Mouse (Mus musculus): ENCODE results near the gene Oas1d. TPM values are rescaled to one million over a fixed set of nuclear protein-coding genes. Genes with fewer than 3 reads are reported as not detected.
"Not testable (repeated sequence)": the region's sequence is repeated elsewhere in the genome, so short reads cannot be mapped to it uniquely, and the experiment has no call there.

Gene Oas1d
- total RNA-seq, 2 experiments from 2014 or later, result not detected

GRCm38 (mm10) chr5:120900666-120901065 is 13.7 kb upstream of the Oas1d start:
- DNase-seq (ENCODE audit: low spot score in 2 of 2), result no peak

- no peak for DNase-seq (ENCODE audit: low spot score in 2 of 2)
These were observed 12.3 kb upstream of the Oas1d start for GRCm38 (mm10) chr5:120902056-120902455.

DNA sequence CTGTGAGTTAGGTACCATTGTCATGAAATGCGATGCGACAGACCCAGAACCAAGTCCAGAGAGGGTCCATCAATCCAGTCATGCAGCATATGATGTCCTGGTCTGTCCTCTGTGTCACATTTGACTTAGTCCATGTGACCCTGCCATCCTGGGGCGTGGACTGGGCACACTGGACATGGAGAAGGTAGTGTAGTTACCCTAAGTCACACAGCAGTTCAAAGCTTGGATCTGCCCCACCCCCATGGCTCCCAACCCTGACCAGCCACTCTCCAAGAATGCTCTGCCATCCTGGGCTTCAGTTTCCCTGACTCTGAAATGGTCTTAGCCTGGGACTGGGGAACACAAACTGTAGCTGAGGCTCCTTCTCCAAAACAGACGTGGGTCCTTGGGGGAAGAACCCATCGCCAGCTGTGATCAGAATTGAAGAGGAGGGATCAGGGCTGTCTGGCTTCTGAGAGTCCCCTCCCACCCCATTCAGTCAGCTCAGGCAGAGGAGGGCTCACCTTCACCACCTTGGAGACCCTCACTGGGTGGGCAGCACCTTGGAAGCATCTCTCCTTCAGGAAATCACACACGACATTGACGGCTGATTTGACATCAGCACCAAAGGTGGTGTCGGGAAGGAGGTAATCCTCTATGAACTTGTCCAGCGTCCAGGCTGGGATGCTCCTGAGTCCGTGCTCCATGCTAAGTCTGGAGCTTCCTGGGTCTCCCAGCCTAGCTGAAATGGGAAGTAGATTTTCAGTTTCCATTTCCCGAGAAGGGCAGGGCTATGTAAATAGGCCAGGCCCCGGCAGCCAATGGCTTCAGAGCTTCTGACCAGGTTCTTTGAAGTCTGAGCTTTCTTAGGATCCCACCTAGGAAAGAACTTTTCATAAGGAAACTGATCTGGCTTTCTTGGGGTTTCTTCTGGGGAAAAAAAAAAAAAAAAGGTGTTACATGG is 7.3 kb upstream of the Oas1d start, which contains the start of gene Oas1a:
TSS of gene Oas1a (minus strand) at position 731 of the 943 bp plus-strand sequence.
- not testable (repeated sequence) for DNase-seq (ENCODE audit: low spot score in 2 of 2)

GRCm38 (mm10) chr5:120908196-120908920 is 6.0 kb upstream of the Oas1d start:
- DNase-seq (ENCODE audit: low spot score in 2 of 2), result no peak

GRCm38 (mm10) chr5:120919156-120919935 is 5.0 kb downstream of the Oas1d start:
- DNase-seq (ENCODE audit: low spot score in 2 of 2), result not testable (repeated sequence)

DNA sequence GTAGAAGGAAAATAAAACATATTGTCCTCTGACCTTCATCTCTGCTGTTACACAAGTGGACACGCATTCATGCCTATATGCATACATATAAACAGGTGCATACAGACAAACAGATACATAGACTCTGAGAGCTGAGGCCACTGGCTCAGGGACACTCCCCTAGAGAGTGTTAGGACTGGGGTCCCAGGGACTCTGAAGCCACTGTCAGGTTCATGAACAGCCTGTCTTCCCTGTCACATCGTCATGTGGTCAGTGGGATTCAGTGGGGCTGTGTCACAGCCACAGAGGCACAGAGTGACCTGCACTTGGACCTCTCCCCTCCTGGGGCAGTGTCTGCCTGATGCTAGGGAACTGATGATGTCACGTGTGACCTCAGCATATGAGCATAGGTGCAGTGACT is 6.0 kb downstream of the Oas1d start:
- no peak for DNase-seq (ENCODE audit: low spot score in 2 of 2)

DNA sequence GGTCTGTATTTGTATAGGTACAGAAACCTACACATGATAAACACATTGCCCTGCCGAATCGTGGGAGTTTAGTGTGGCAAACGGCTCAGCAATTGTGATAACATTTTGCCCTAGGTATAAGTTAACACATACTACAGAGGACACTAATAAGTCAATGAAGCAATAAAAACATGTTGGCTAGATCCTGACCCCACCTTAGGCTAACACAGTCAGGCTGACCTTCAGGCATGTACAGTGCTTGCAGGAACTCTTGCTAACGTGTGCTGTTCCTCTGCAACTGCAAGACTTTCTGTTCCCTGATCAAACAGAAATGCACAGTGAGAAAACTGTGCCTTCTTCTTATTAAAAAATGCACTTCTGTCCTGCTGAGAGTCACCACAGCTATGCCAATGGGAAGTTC is 9.6 kb downstream of the Oas1d start:
- DNase-seq (ENCODE audit: low spot score in 2 of 2), result no peak

DNA sequence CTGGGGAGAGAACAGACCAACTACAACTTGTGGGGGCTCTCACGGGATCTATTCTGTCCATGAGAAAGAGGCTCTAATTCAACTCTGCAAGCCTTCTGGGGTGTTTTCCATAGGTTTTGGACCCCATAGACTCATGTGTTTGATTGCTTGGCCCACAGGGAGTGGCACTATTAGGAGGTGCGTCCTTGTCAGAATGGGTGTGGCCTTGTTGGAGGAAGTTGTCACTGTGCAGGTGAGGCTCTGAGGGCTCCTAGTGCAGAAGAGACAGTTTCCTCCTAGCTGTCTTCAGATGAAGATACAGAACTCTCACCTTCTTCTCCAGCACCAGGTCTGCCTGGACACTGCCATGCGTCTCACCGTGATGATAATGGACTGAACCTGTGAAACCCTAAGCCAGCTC is 10.2 kb downstream of the Oas1d start:
- not testable (repeated sequence) for DNase-seq (ENCODE audit: low spot score in 2 of 2)

DNA sequence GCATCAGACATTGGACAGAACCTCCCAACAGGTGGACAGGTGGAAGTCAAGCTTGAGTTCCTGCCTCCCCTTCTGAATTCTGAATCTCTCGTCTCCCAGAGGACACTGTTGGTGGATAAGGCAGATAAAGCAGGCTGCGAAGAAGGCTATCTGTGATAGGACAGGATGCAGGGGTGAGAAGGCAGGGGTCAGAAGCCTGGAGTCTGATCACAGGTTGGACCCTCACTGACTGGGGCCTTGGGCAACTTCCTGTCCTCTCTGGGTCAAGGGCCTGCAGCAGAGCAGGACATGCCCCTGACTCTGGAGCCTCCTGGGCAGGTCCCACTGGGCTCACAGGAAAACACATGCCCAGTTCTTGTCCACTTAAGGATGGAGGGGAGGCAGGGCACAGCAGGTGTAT is 12.0 kb downstream of the Oas1d start:
- DNase-seq (ENCODE audit: low spot score in 2 of 2), result not testable (repeated sequence)

GRCm38 (mm10) chr5:120927036-120927435 is 12.7 kb downstream of the Oas1d start:
- DNase-seq (ENCODE audit: low spot score in 2 of 2), result no peak

DNA sequence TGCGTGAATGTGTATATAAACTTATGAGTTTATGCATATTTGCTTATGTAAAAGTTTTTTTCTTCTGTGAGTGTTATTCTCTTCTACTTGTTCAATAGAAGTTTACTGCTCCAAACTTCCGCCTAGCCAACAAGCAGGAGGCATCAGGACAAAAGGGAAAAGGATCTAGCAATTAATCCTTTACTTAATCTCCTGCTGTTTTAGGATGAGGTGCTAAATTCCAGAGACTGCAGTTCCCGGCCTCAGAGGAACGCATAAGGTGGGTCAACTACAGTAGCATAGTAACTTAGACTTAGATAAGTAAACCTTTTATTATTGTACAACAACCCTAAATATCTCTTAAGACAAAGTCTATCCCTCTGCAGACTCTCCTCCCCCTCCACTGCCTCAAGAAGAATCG is 19.6 kb downstream of the Oas1d start:
- DNase-seq (ENCODE audit: low spot score in 2 of 2), result no peak

DNA sequence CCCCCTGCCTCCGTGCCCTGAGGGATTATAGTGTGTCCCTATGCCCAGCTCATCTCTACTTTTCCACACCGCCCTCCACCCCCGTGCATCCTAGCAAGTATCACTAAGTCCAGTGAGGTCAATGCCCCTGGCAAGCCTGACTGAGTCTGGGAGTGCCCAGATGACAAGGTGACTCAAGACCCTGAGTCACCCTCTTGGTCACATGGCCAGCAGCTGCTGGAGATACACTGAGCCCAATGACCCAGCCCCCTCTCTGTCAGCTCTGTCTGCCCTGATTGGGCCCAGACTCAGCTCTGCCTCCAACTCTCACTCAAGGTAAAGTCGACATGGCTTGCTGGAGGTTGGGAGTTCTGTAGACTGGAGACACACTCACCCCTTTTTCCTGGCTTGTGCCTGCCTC is 23.5 kb downstream of the Oas1d start:
- DNase-seq (ENCODE audit: low spot score in 2 of 2), result no peak

- no peak for DNase-seq (ENCODE audit: low spot score in 2 of 2)
These were observed 24.2 kb downstream of the Oas1d start for GRCm38 (mm10) chr5:120938586-120938985.

- peak; percentile 22 to 46 for DNase-seq (ENCODE audit: low spot score in 2 of 2)
These were observed 27.7 kb downstream of the Oas1d start for GRCm38 (mm10) chr5:120942076-120942475.

DNA sequence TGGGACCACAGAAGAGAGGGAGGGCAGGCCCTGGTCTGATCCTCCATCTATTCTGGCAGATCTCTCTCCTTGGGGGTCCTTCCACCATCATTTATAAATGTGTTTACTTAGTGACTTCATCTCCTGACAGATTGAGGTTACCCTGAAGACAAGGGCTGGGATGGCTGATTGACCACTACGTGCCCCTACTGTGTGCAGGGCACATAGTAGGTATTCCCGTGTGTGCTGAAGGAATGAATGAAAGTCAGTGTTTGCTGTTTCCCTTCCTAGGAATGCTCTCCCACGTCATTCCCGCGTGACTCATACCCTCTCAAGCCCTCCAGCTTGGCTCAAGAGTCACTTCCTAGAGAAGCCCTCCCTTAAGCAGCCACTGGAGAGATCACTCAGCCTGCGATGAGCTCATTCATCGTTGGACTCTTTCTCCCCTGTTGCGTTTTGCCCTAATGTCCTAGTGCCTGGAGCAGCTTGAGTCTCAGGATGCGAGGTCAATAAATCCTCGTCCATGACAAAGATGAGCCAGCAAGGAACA is 38.0 kb downstream of the Oas1d start:
- DNase-seq (ENCODE audit: low spot score in 2 of 2), result no peak

DNA sequence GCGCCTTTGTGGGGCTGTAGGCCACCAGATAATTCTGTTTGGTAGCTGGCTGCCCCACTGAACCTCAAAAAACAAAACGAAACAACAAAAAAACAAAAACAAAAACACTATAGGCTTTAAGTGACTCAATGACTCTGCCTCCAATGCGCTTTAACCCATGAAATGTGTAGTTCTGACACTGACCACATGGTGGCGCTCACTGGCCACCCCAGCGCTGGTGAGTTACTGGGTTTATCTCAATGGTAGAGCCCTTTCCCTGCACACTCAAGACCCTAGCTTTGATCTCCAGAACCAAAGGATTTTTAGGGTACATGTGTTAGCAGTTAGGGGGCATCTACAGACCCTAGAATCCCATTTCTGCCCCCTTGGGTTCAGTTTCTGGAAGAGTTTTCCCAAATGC is 39.6 kb downstream of the Oas1d start:
- peak in 1 of 2 experiments; percentile 69 for DNase-seq (ENCODE audit: low spot score in 2 of 2)

DNA sequence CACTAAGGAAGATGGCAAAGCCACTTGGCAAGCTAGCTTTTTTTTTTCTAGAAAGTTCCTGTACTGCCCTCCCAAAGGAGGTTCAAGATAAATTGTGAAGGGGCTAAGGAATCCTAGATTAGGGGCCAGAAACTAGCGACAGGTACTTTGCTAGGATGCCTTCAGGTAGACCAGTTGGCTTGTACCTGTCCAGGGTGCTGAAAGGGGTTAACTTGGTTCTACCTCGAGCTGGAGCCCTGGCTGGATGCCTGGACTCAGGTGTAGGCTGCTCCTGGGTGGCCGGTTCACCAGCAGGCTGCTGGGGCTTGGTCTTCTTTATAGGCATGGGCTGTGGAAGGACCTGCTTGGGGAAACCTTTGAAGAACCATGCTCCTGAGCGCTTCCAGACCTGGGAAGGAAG is 46.7 kb downstream of the Oas1d start:
- DNase-seq (ENCODE audit: low spot score in 2 of 2), result no peak

- no peak for DNase-seq (ENCODE audit: low spot score in 2 of 2)
These were observed 51.8 kb downstream of the Oas1d start for GRCm38 (mm10) chr5:120966156-120966555.

DNA sequence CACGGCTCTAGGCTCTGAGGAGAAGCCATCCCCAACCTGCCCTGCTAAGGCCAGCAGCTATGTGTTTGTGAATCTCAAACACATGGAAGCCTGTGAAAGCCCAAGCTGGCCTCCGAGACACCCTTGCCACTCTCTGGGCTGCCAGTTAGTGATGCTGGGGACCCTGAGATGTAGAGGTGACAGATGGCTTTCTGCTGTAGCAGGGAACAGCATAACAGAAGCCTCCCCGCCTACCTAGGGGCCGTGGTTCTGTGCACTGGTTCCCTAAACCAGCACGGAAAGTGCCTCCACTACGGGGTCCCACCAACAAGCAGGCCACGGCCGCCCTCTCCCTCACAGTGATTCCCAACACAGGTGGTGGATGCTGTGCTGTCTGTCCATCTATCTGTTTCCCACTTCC is 52.6 kb downstream of the Oas1d start:
- DNase-seq (ENCODE audit: low spot score in 2 of 2), result peak in 1 of 2 experiments; percentile 54

GRCm38 (mm10) chr5:120967355-120968133 is 53.2 kb downstream of the Oas1d start:
- no peak for DNase-seq (ENCODE audit: low spot score in 2 of 2)

All from layer of hippocampus, adult 18-20 months (tissue).